Mouse (Mus musculus) adrenal gland, postnatal 10 days (tissue): ENCODE data around the gene Acox2. TPM values are rescaled to one million over a fixed set of nuclear protein-coding genes. Genes with fewer than 3 reads are reported as not detected.

Experiments used
- total RNA-seq, 2 experiments: library from RNA; stranded (reverse); gene quantifications; 2 replicates each; pipeline ENCODE4 v1.2.3; 2021

Gene Acox2
- total RNA-seq, 2 experiments from 2014 or later = 16.0 to 37.1 TPM

Other genes with a start within 250 kb of the Acox2 start
- gene Rpp14, start 179.0 kb downstream of the Acox2 start, total RNA-seq = 10 to 100 TPM; 31.6 to 37.2 TPM
- gene Pxk, start 161.1 kb downstream of the Acox2 start, total RNA-seq = 10 to 100 TPM; 32.3 to 40.9 TPM
- gene Pdhb, start 86.3 kb downstream of the Acox2 start, total RNA-seq = 100 to 1,000 TPM; 530 to 551 TPM
- 10 to 100 TPM; 13.5 to 14.3 TPM for gene Kctd6, start 45.2 kb downstream of the Acox2 start, total RNA-seq
- gene Fam107a, start 58.7 kb upstream of the Acox2 start, total RNA-seq = 1 to 10 TPM; 2.0 to 5.2 TPM
- gene Oit1, start 119.4 kb upstream of the Acox2 start, total RNA-seq = not detected